Mouse (Mus musculus): Measurements from ENCODE around the gene Tbr1. TPM values are rescaled to one million over a fixed set of nuclear protein-coding genes. Genes with fewer than 3 reads are reported as not detected.
A peak's percentile ranks its signal among the peaks of the same experiment; 100 is the strongest.

Gene Tbr1
- polyA plus RNA-seq, 1 experiment from 2014 or later: not detected

GRCm38 (mm10) chr2:61810751-61811150 lies 8.0 kb downstream of the Tbr1 start:
- 35% methylated on average over 4 of the region's 4 CpGs for WGBS (ENCODE audit: insufficient replicate concordance)
- TF ChIP-seq CTCF (IDR thresholded peaks at IDR 0.05; ENCODE audit: low read depth) (no peak), EP300 (IDR thresholded peaks at IDR 0.05; ENCODE audit: low read depth) (no peak)
- H3K4me3 ChIP-seq (ENCODE audit: low read depth, low read length): no peak overlapping the region
- peaks cover 18% of the 10 kb centered on the region for H3K4me1 ChIP-seq (ENCODE audit: insufficient read depth)
- no peak overlapping the region for H3K9ac ChIP-seq (replicated peaks)
- H3K27me3 ChIP-seq (ENCODE audit: insufficient read depth, low read length): peaks cover 96% of the 10 kb centered on the region
- ATAC-seq (no peak), DNase-seq (no peak)
- no peak overlapping the region for H3K27ac ChIP-seq (ENCODE audit: low read depth)
- no peaks in the 10 kb centered on the region for H3K9me3 ChIP-seq (ENCODE audit: low read length)
- no peaks in the 10 kb centered on the region for H3K36me3 ChIP-seq (replicated peaks; ENCODE audit: insufficient read depth, low read length)
- H3K4me2 ChIP-seq (ENCODE audit: low read depth, low read length): no peak overlapping the region

GRCm38 (mm10) chr2:61811163-61811506 lies 8.4 kb downstream of the Tbr1 start:
- no peak for ATAC-seq
- no peak for DNase-seq
- peak overlapping the region; percentile 44 for H3K4me3 ChIP-seq (ENCODE audit: low read depth, low read length)
- peaks cover 96% of the 10 kb centered on the region for H3K27me3 ChIP-seq (ENCODE audit: insufficient read depth, low read length)
- no peaks in the 10 kb centered on the region for H3K36me3 ChIP-seq (replicated peaks; ENCODE audit: insufficient read depth, low read length)
- H3K4me2 ChIP-seq (ENCODE audit: low read depth, low read length): no peak overlapping the region
- TF ChIP-seq EP300 (IDR thresholded peaks at IDR 0.05; ENCODE audit: low read depth) (no peak), CTCF (IDR thresholded peaks at IDR 0.05; ENCODE audit: low read depth) (no peak)
- H3K4me1 ChIP-seq (ENCODE audit: insufficient read depth): peaks cover 19% of the 10 kb centered on the region
- no peak overlapping the region for H3K9ac ChIP-seq (replicated peaks)
- WGBS (ENCODE audit: insufficient replicate concordance): 17% methylated on average over 8 of the region's 8 CpGs
- no peak overlapping the region for H3K27ac ChIP-seq (ENCODE audit: low read depth)
- no peaks in the 10 kb centered on the region for H3K9me3 ChIP-seq (ENCODE audit: low read length)

- H3K27me3 ChIP-seq (ENCODE audit: insufficient read depth, low read length): peaks cover 97% of the 10 kb centered on the region
- TF ChIP-seq CTCF (IDR thresholded peaks at IDR 0.05; ENCODE audit: low read depth) (no peak), EP300 (IDR thresholded peaks at IDR 0.05; ENCODE audit: low read depth) (no peak)
- peak overlapping the region; percentile 71 for H3K4me2 ChIP-seq (ENCODE audit: low read depth, low read length)
- peaks cover 19% of the 10 kb centered on the region for H3K4me1 ChIP-seq (ENCODE audit: insufficient read depth)
- H3K9ac ChIP-seq (replicated peaks): peak overlapping the region; percentile 16; the same call in 1 of the 2 replicates
- ATAC-seq: peak; percentile 65
- H3K27ac ChIP-seq (ENCODE audit: low read depth): no peak overlapping the region
- WGBS (ENCODE audit: insufficient replicate concordance): 1% methylated on average over 99 of the region's 121 CpGs
- peak overlapping the region; percentile 44 for H3K4me3 ChIP-seq (ENCODE audit: low read depth, low read length)
- H3K36me3 ChIP-seq (replicated peaks; ENCODE audit: insufficient read depth, low read length): no peaks in the 10 kb centered on the region
- H3K9me3 ChIP-seq (ENCODE audit: low read length): no peaks in the 10 kb centered on the region
- peak; percentile 41 for DNase-seq
These were observed 9.0 kb downstream of the Tbr1 start for GRCm38 (mm10) chr2:61811507-61812421.

- TF ChIP-seq EP300 (IDR thresholded peaks at IDR 0.05; ENCODE audit: low read depth) (no peak), CTCF (IDR thresholded peaks at IDR 0.05; ENCODE audit: low read depth) (no peak)
- Histone ChIP-seq H3K4me3 (ENCODE audit: low read depth, low read length) (peak overlapping the region; percentile 44), H3K36me3 (replicated peaks; ENCODE audit: insufficient read depth, low read length) (no peaks in the 10 kb centered on the region), H3K27ac (ENCODE audit: low read depth) (no peak overlapping the region), H3K4me2 (ENCODE audit: low read depth, low read length) (peak overlapping the region; percentile 71), H3K9me3 (ENCODE audit: low read length) (no peaks in the 10 kb centered on the region), H3K27me3 (ENCODE audit: insufficient read depth, low read length) (peaks cover 93% of the 10 kb centered on the region), H3K9ac (replicated peaks) (no peak overlapping the region), H3K4me1 (ENCODE audit: insufficient read depth) (peaks cover 19% of the 10 kb centered on the region)
- WGBS (ENCODE audit: insufficient replicate concordance): 3% methylated on average over 12 of the region's 12 CpGs
- DNase-seq (no peak), ATAC-seq (no peak)
These were observed 9.8 kb downstream of the Tbr1 start for GRCm38 (mm10) chr2:61812536-61812935.

- Histone ChIP-seq H3K27ac (ENCODE audit: low read depth) (no peak overlapping the region), H3K9me3 (ENCODE audit: low read length) (no peaks in the 10 kb centered on the region), H3K4me1 (ENCODE audit: insufficient read depth) (peaks cover 19% of the 10 kb centered on the region), H3K4me2 (ENCODE audit: low read depth, low read length) (no peak overlapping the region), H3K27me3 (ENCODE audit: insufficient read depth, low read length) (peaks cover 91% of the 10 kb centered on the region), H3K4me3 (ENCODE audit: low read depth, low read length) (no peak overlapping the region), H3K9ac (replicated peaks) (no peak overlapping the region), H3K36me3 (replicated peaks; ENCODE audit: insufficient read depth, low read length) (no peaks in the 10 kb centered on the region)
- TF ChIP-seq CTCF (IDR thresholded peaks at IDR 0.05; ENCODE audit: low read depth) (no peak), EP300 (IDR thresholded peaks at IDR 0.05; ENCODE audit: low read depth) (no peak)
- DNase-seq (no peak), ATAC-seq (no peak)
- 10% methylated on average over 6 of the region's 6 CpGs for WGBS (ENCODE audit: insufficient replicate concordance)
These were observed 10.4 kb downstream of the Tbr1 start for GRCm38 (mm10) chr2:61813106-61813505.

GRCm38 (mm10) chr2:61813521-61813920 lies 10.8 kb downstream of the Tbr1 start:
- H3K27me3 ChIP-seq (ENCODE audit: insufficient read depth, low read length): peaks cover 87% of the 10 kb centered on the region
- no peak overlapping the region for H3K27ac ChIP-seq (ENCODE audit: low read depth)
- no peak overlapping the region for H3K4me3 ChIP-seq (ENCODE audit: low read depth, low read length)
- no peak for TF ChIP-seq CTCF (IDR thresholded peaks at IDR 0.05; ENCODE audit: low read depth)
- TF ChIP-seq EP300 (IDR thresholded peaks at IDR 0.05; ENCODE audit: low read depth): no peak
- DNase-seq: no peak
- H3K36me3 ChIP-seq (replicated peaks; ENCODE audit: insufficient read depth, low read length): no peaks in the 10 kb centered on the region
- WGBS (ENCODE audit: insufficient replicate concordance): 15% methylated on average over 1 of the region's 1 CpGs
- no peak overlapping the region for H3K9ac ChIP-seq (replicated peaks)
- peaks cover 19% of the 10 kb centered on the region for H3K4me1 ChIP-seq (ENCODE audit: insufficient read depth)
- H3K9me3 ChIP-seq (ENCODE audit: low read length): no peaks in the 10 kb centered on the region
- no peak for ATAC-seq
- no peak overlapping the region for H3K4me2 ChIP-seq (ENCODE audit: low read depth, low read length)

Data from liver, postnatal 0 days (tissue).